ENCODE assay signal across 8 mouse cellular contexts in the genomic region with DNA sequence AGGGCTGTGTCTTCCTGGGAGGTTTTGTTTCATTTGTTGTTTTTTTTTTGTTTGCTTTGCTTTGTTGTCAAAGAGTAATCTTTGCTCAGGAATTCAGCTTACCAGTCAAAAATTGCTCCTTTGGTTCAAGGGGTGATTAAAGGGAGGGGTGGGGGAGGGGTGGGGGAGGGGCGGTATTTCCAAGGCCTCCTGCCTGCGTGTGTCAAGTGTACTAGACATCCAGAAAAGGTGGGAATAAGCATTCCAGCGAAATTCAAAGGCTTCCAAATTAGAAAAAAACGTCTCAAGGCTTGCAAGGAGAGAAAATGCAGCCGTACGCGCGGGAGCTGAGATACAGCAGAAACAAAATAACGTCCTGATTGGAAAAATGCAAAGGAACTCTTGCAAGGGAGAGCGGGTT. TPM values are rescaled to one million over a fixed set of nuclear protein-coding genes. Genes with fewer than 3 reads are reported as not detected.
DNase-seq lines count a peak whose midpoint lies in the region; ATAC-seq and TF ChIP-seq lines count a peak whose summit lies in the region.

No protein-coding gene starts in this region.

- ATAC-seq in heart, embryonic 16.5 days (replicated peaks; ENCODE audit: extremely low read depth, insufficient read depth, low FRiP score), result no peak
- peak; percentile 28 for ATAC-seq in forebrain, postnatal 0 days
- ATAC-seq in midbrain, embryonic 13.5 days, result peak; percentile 35; the same call in 1 of the 2 replicates

- no peak for DNase-seq in heart, adult 11 months
- no peak for DNase-seq in forebrain, postnatal 0 days
- DNase-seq in adrenal gland, adult (ENCODE audit: inconsistent age in 2 of 2, low spot score in 1 of 2), result no peak
- DNase-seq in thymus, postnatal 4 days, result no peak
- DNase-seq in right cerebral cortex, adult 2 months (ENCODE audit: low spot score in 2 of 2), result no peak

- no peak for TF ChIP-seq POLR2A in bone marrow macrophage, adult 2 months (IDR thresholded peaks at IDR 0.05; ENCODE audit: borderline replicate concordance, low read depth, low read length)

- H3K27ac ChIP-seq in heart, embryonic 16.5 days (ENCODE audit: low read length), result peak overlapping the region; percentile 79
- H3K27ac ChIP-seq in bone marrow macrophage, adult 2 months (ENCODE audit: insufficient read depth, low read depth, low read length), result peak overlapping the region; percentile 92
- H3K27ac ChIP-seq in forebrain, postnatal 0 days (ENCODE audit: low read depth, low read length), result peak overlapping the region; percentile 74
- peak overlapping the region; percentile 82 for H3K27ac ChIP-seq in midbrain, embryonic 13.5 days

- peaks cover 19% of the 10 kb centered on the region for H3K4me1 ChIP-seq in heart, embryonic 16.5 days (ENCODE audit: control insufficient read depth, insufficient read depth, low read length)
- H3K4me1 ChIP-seq in bone marrow macrophage, adult 2 months (ENCODE audit: control insufficient read depth, insufficient read depth, low read length), result peaks cover 34% of the 10 kb centered on the region
- H3K4me1 ChIP-seq in forebrain, postnatal 0 days (ENCODE audit: insufficient read depth), result peaks cover 6% of the 10 kb centered on the region; the same call in 1 of the 2 replicates
- H3K4me1 ChIP-seq in midbrain, embryonic 13.5 days (replicated peaks), result peaks cover 22% of the 10 kb centered on the region

- no peak for TF ChIP-seq CTCF in bone marrow macrophage, adult 2 months (IDR thresholded peaks at IDR 0.05; ENCODE audit: low read depth, low read length)
- TF ChIP-seq CTCF in forebrain, postnatal 0 days (IDR thresholded peaks at IDR 0.05; ENCODE audit: low read depth), result no peak

- peak overlapping the region; percentile 30 for H3K4me3 ChIP-seq in heart, embryonic 16.5 days (ENCODE audit: low read length)
- H3K4me3 ChIP-seq in bone marrow macrophage, adult 2 months (ENCODE audit: insufficient read depth, low read length), result peak overlapping the region; percentile 54
- peak overlapping the region; percentile 30 for H3K4me3 ChIP-seq in forebrain, postnatal 0 days (ENCODE audit: low read depth, low read length)
- no peak overlapping the region; the same call in 1 of the 2 replicates for H3K4me3 ChIP-seq in midbrain, embryonic 13.5 days (replicated peaks)

- WGBS in heart, embryonic 16.5 days, result 17% methylated on average over 10 of the region's 10 CpGs
- WGBS in forebrain, postnatal 0 days, result 1% methylated on average over 10 of the region's 10 CpGs
- WGBS in midbrain, embryonic 13.5 days, result 16% methylated on average over 10 of the region's 10 CpGs

- peak overlapping the region; percentile 47 for H3K9ac ChIP-seq in heart, embryonic 16.5 days (ENCODE audit: low read length)
- peak overlapping the region; percentile 50 for H3K9ac ChIP-seq in forebrain, postnatal 0 days
- H3K9ac ChIP-seq in midbrain, embryonic 13.5 days (replicated peaks), result peak overlapping the region; percentile 44

- H3K4me2 ChIP-seq in heart, embryonic 16.5 days (ENCODE audit: low read depth, low read length), result peak overlapping the region; percentile 57
- H3K4me2 ChIP-seq in forebrain, postnatal 0 days (ENCODE audit: low read depth), result peak overlapping the region; percentile 56
- peak overlapping the region; percentile 44 for H3K4me2 ChIP-seq in midbrain, embryonic 13.5 days (replicated peaks)

- H3K36me3 ChIP-seq in heart, embryonic 16.5 days (ENCODE audit: control insufficient read depth, insufficient read depth), result no peaks in the 10 kb centered on the region
- no peaks in the 10 kb centered on the region for H3K36me3 ChIP-seq in forebrain, postnatal 0 days (ENCODE audit: insufficient read depth)
- no peaks in the 10 kb centered on the region for H3K36me3 ChIP-seq in midbrain, embryonic 13.5 days

- H3K27me3 ChIP-seq in heart, embryonic 16.5 days (ENCODE audit: control insufficient read depth, insufficient read depth, low read length), result no peaks in the 10 kb centered on the region
- no peaks in the 10 kb centered on the region for H3K27me3 ChIP-seq in forebrain, postnatal 0 days (ENCODE audit: insufficient read depth, low read length)
- no peaks in the 10 kb centered on the region for H3K27me3 ChIP-seq in midbrain, embryonic 13.5 days

- H3K9me3 ChIP-seq in heart, embryonic 16.5 days (replicated peaks; ENCODE audit: control insufficient read depth, low read length), result no peaks in the 10 kb centered on the region
- H3K9me3 ChIP-seq in forebrain, postnatal 0 days (ENCODE audit: low read length), result no peaks in the 10 kb centered on the region
- no peaks in the 10 kb centered on the region for H3K9me3 ChIP-seq in midbrain, embryonic 13.5 days

RNA-seq across cellular contexts. Expression of a gene that starts 5.0 kb away (rescaled TPM):
- 0.62 and 0.87 TPM in 2 replicates for polyA plus RNA-seq in heart, embryonic 16.5 days (2015; fragmentation: Nextera tagmentation; extraction: Ambion mirVana)
- 231 and 258 TPM in 2 replicates for polyA plus RNA-seq in bone marrow macrophage, adult 2 months (2012; ENCODE audit: insufficient read depth, insufficient read length, missing spikeins)
- 0.57 and 0.77 TPM in 2 replicates for total RNA-seq in forebrain, postnatal 0 days (2014; rRNA removed)
- 0.55 and 0.56 TPM in 2 replicates for polyA plus RNA-seq in forebrain, postnatal 0 days (2015; fragmentation: Nextera tagmentation; extraction: Ambion mirVana)
- 0.30 and 0.36 TPM in 2 replicates for polyA plus RNA-seq in midbrain, embryonic 13.5 days (2015; fragmentation: Nextera tagmentation; extraction: Ambion mirVana)

Comparison
In these comparisons a context has a peak if more than half of its experiments do, and no peak if none do; other contexts are left out.
1. RNA of a gene that starts 5.0 kb away (polyA plus RNA-seq): 231 to 258 TPM in bone marrow macrophage, adult 2 months; 0.62 to 0.87 TPM in heart, embryonic 16.5 days, 0.55 to 0.56 TPM in forebrain, postnatal 0 days and 0.30 to 0.36 TPM in midbrain, embryonic 13.5 days; every median in the first group is over 100 times any median in the second.
2. Peak in every context shown above with its lines, with median percentiles within 50 percentile points of each other: H3K27ac ChIP-seq, H3K4me2 ChIP-seq and H3K9ac ChIP-seq.